Mouse (Mus musculus) lung, adult 2 months (tissue): ENCODE measurements around the gene Ufc1.
"Not testable (repeated sequence)": the region's sequence is repeated elsewhere in the genome, so short reads cannot be mapped to it uniquely, and the experiment has no call there.

Experiments used
- CTCF ChIP-seq: fragments of 200-500 bp; IDR thresholded peaks from 2 replicates; pipeline ENCODE4 v1.5.1; 2011; ENCODE audit warnings: mild to moderate bottlenecking, low read length, control low read depth; ENCODE audit not compliant: insufficient read depth
- POLR2A ChIP-seq: fragments of 200-500 bp; IDR thresholded peaks from 2 replicates; pipeline ENCODE4 v1.6.1; 2011; ENCODE audit warnings: low read depth, mild to moderate bottlenecking, control low read depth, low read length, borderline replicate concordance; ENCODE audit errors: extremely low read depth

- TF ChIP-seq CTCF, POLR2A: not testable (repeated sequence)
Measured at GRCm38 (mm10) chr1:171241952-171242351, 52.9 kb downstream of the Ufc1 start.
